Mouse (Mus musculus) hindbrain, embryonic 12.5 days (tissue): ENCODE measurements at regions not wholly inside any gene's neighbourhood (a gene's known extent, or its start where the extent isn't known, plus 50 kb on each side); places are given as distances from the start of the nearest gene placed in this dataset.

ENCODE experiments used
- ATAC-seq: fragments of 200-750 bp; cut with Nextera tagmentation; 2 replicates; pipeline ENCODE4 v1.8.0; 2017; ENCODE audit warnings: moderate TSS enrichment; ENCODE audit not compliant: low FRiP score
- H3K27ac ChIP-seq: fragments of 300-500 bp; sonication (generic); 2 replicates; pipeline ENCODE4 v1.5.1; 2016; ENCODE audit warnings: mild to moderate bottlenecking
- H3K27me3 ChIP-seq: fragments of 300-500 bp; sonication (generic); 2 replicates; pipeline ENCODE4 v1.6.1; 2016; ENCODE audit warnings: mild to moderate bottlenecking
- H3K36me3 ChIP-seq: fragments of 300-500 bp; sonication (generic); 2 replicates; pipeline ENCODE4 v1.6.1; 2016; ENCODE audit warnings: mild to moderate bottlenecking
- H3K4me1 ChIP-seq: fragments of 300-500 bp; sonication (generic); 2 replicates; pipeline ENCODE4 v1.6.1; 2016
- H3K4me2 ChIP-seq: fragments of 300-500 bp; sonication (generic); replicated peaks from 2 replicates; pipeline ENCODE4 v1.6.1; 2016; ENCODE audit warnings: mild to moderate bottlenecking
- H3K4me3 ChIP-seq: fragments of 300-500 bp; sonication (generic); 2 replicates; pipeline ENCODE4 v1.5.1; 2016; ENCODE audit warnings: mild to moderate bottlenecking
- H3K9ac ChIP-seq: fragments of 300-500 bp; sonication (generic); 2 replicates; pipeline ENCODE4 v1.6.1; 2016; ENCODE audit warnings: mild to moderate bottlenecking, moderate library complexity
- H3K9me3 ChIP-seq: fragments of 300-500 bp; sonication (generic); replicated peaks from 2 replicates; pipeline ENCODE4 v1.6.1; 2016; ENCODE audit warnings: mild to moderate bottlenecking
- WGBS: fragments of 180-500 bp; shearing (Covaris S2); methylation state at CpG from one replicate; pipeline ENCODE4 v1.1.7; 2016; 5-methylcytosine and 5-hydroxymethylcytosine counted together

GRCm38 (mm10) chr4:12750817-12751216 is 579.0 kb upstream of the Fam92a start:
- Histone ChIP-seq H3K4me3 (no peak overlapping the region), H3K9ac (no peak overlapping the region), H3K27ac (no peak overlapping the region), H3K4me2 (no peak overlapping the region), H3K4me1 (no peaks in the 10 kb centered on the region), H3K36me3 (no peaks in the 10 kb centered on the region), H3K27me3 (no peaks in the 10 kb centered on the region), H3K9me3 (no peaks in the 10 kb centered on the region)
- WGBS, result 79% methylated on average over 2 of the region's 2 CpGs
- no peak for ATAC-seq

GRCm38 (mm10) chr4:12749874-12750273 is 578.1 kb upstream of the Fam92a start:
- Histone ChIP-seq H3K36me3 (no peaks in the 10 kb centered on the region), H3K9ac (no peak overlapping the region), H3K4me3 (no peak overlapping the region), H3K4me2 (no peak overlapping the region), H3K4me1 (no peaks in the 10 kb centered on the region), H3K27me3 (no peaks in the 10 kb centered on the region), H3K27ac (no peak overlapping the region), H3K9me3 (no peaks in the 10 kb centered on the region)
- ATAC-seq, result no peak
- 100% methylated on average over 1 of the region's 1 CpGs for WGBS

DNA sequence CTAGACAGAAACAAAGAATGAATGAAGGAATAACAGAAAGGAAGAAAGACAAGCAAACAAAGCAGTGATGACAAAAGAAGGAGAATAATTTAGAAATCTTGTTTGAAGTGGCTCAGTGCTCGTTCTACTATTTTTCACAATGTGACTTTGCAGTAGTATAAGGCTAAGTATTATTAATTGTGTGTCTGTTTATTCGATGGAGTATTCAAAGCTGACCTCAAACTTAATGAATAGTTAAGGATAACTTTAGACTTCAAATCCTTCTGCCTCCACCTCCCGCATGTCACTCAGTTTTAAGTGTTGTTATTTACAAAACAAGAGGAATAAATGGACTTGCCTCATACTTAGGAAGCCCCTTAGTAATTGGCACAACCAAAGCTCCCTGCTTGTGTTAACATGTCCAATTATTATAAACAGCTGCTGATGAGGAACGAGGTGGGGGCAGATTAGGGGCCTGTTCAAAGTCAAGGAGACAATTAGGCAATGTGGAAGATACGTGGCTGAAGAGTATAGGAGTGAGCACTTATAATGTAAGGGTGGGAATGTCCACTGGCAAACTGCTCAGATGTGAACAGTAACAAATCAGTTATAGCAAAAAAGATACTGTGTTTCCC is 572.0 kb upstream of the Fam92a start:
- Histone ChIP-seq H3K27me3 (no peaks in the 10 kb centered on the region), H3K4me3 (no peak overlapping the region), H3K9ac (no peak overlapping the region), H3K27ac (no peak overlapping the region), H3K4me2 (no peak overlapping the region), H3K36me3 (no peaks in the 10 kb centered on the region), H3K9me3 (no peaks in the 10 kb centered on the region), H3K4me1 (no peaks in the 10 kb centered on the region)
- 76% methylated on average over 5 of the region's 5 CpGs for WGBS
- no peak for ATAC-seq

DNA sequence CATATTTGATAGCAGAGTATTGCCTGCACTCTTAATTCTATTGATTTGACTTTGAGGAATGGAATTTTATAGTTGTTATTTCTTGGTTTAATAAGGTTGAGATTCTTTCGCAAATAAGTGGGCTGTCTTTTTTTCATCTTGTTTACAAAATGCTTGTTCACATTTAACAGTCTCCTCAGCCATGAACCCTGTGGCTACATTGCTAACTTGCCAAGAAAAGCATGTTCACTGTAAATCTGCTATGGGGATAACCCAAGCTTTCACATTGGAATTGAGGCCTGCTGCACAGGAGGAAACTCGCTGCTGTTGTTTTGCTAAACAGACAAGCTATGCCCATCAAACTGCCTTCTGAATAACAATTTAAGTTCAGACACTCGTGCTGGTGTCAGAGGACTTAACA is 564.6 kb upstream of the Fam92a start:
- Histone ChIP-seq H3K27me3 (no peaks in the 10 kb centered on the region), H3K4me1 (no peaks in the 10 kb centered on the region), H3K36me3 (no peaks in the 10 kb centered on the region), H3K4me3 (no peak overlapping the region), H3K27ac (no peak overlapping the region), H3K4me2 (no peak overlapping the region), H3K9me3 (no peaks in the 10 kb centered on the region), H3K9ac (no peak overlapping the region)
- 71% methylated on average over 3 of the region's 3 CpGs for WGBS
- ATAC-seq, result no peak

- Histone ChIP-seq H3K9ac (no peak overlapping the region), H3K4me2 (no peak overlapping the region), H3K27me3 (no peaks in the 10 kb centered on the region), H3K4me1 (no peaks in the 10 kb centered on the region), H3K4me3 (no peak overlapping the region), H3K9me3 (no peaks in the 10 kb centered on the region), H3K27ac (no peak overlapping the region), H3K36me3 (no peaks in the 10 kb centered on the region)
- no peak for ATAC-seq
- WGBS, result 94% methylated on average over 1 of the region's 1 CpGs
These were observed 528.4 kb upstream of the Fam92a start for GRCm38 (mm10) chr4:12700189-12700588.

DNA sequence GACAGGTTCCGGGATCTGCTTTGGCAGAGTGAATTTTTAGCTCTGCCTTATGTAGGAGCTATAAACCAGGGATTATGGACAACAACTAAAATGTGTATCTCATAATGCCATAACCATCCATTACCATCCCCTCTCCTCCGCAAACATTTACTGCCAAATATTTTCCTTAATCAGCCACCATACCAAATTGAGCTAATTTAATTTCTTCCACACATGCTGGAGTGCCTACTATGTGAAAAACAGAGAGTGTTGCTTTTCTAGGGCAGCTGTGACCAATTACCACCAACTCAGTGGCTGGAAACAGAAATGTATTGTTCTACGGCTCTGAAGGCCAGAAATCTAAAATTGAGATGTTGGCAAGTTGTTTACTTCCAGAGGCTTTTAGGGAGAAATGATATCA is 506.0 kb upstream of the Fam92a start:
- H3K9me3 ChIP-seq, result no peaks in the 10 kb centered on the region
- 82% methylated on average over 3 of the region's 3 CpGs for WGBS
- H3K27ac ChIP-seq, result no peak overlapping the region
- no peaks in the 10 kb centered on the region for H3K4me1 ChIP-seq
- H3K4me2 ChIP-seq, result no peak overlapping the region
- no peaks in the 10 kb centered on the region for H3K36me3 ChIP-seq
- no peaks in the 10 kb centered on the region for H3K27me3 ChIP-seq
- no peak for ATAC-seq
- H3K9ac ChIP-seq, result no peak overlapping the region
- H3K4me3 ChIP-seq, result no peak overlapping the region

- Histone ChIP-seq H3K36me3 (no peaks in the 10 kb centered on the region), H3K27me3 (no peaks in the 10 kb centered on the region), H3K27ac (no peak overlapping the region), H3K4me2 (no peak overlapping the region), H3K9ac (no peak overlapping the region), H3K4me1 (no peaks in the 10 kb centered on the region), H3K9me3 (no peaks in the 10 kb centered on the region), H3K4me3 (no peak overlapping the region)
- ATAC-seq, result no peak
- 81% methylated on average over 7 of the region's 7 CpGs for WGBS
These were observed 499.6 kb upstream of the Fam92a start for GRCm38 (mm10) chr4:12671399-12671798.

GRCm38 (mm10) chr4:12663176-12663575 is 491.4 kb upstream of the Fam92a start:
- Histone ChIP-seq H3K4me2 (no peak overlapping the region), H3K4me3 (no peak overlapping the region), H3K9ac (no peak overlapping the region), H3K36me3 (no peaks in the 10 kb centered on the region), H3K4me1 (0 out of 2 replicates have a peak, but pooled peaks cover 4% of the 10 kb centered on the region), H3K9me3 (no peaks in the 10 kb centered on the region), H3K27me3 (no peaks in the 10 kb centered on the region), H3K27ac (no peak overlapping the region)
- no peak for ATAC-seq
- WGBS, result 20% methylated on average over 2 of the region's 2 CpGs

GRCm38 (mm10) chr4:12662683-12663082 is 490.9 kb upstream of the Fam92a start:
- Histone ChIP-seq H3K36me3 (no peaks in the 10 kb centered on the region), H3K9me3 (no peaks in the 10 kb centered on the region), H3K9ac (no peak overlapping the region), H3K4me3 (no peak overlapping the region), H3K27ac (no peak overlapping the region), H3K4me2 (no peak overlapping the region), H3K4me1 (peaks cover 7% of the 10 kb centered on the region; the same call in 1 of the 2 replicates), H3K27me3 (no peaks in the 10 kb centered on the region)
- ATAC-seq, result no peak
- WGBS, result 46% methylated on average over 1 of the region's 1 CpGs

- H3K9ac ChIP-seq, result no peak overlapping the region
- no peaks in the 10 kb centered on the region for H3K36me3 ChIP-seq
- no peaks in the 10 kb centered on the region for H3K27me3 ChIP-seq
- H3K4me3 ChIP-seq, result no peak overlapping the region
- ATAC-seq, result no peak
- peaks cover 20% of the 10 kb centered on the region for H3K4me1 ChIP-seq
- 57% methylated on average over 1 of the region's 1 CpGs for WGBS
- H3K4me2 ChIP-seq, result no peak overlapping the region
- H3K9me3 ChIP-seq, result no peaks in the 10 kb centered on the region
- no peak overlapping the region for H3K27ac ChIP-seq
These were observed 487.3 kb upstream of the Fam92a start for GRCm38 (mm10) chr4:12659084-12659483.

DNA sequence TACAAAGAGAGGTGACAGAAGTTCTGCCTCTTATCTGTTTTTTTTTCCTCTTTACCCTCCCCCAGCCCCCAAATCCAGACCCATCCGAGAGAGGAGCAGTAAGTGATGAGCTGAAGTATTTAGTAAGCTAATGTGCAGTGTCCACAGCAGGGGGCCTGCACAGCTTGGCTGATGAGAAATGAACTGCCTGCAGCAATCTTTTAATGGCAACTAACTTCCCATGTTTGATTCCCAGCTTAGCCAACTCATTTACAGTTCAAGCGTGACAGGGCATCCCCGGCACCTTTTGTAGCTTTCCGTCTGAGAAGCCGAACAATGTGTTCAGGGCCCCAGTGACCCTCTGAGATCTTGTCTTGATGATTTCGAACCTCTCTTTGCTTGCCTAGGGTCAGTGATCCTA is 486.8 kb upstream of the Fam92a start:
- H3K4me1 ChIP-seq, result peaks cover 20% of the 10 kb centered on the region
- WGBS, result 16% methylated on average over 6 of the region's 6 CpGs
- ATAC-seq, result no peak
- no peaks in the 10 kb centered on the region for H3K36me3 ChIP-seq
- H3K4me2 ChIP-seq, result no peak overlapping the region
- H3K4me3 ChIP-seq, result no peak overlapping the region
- no peak overlapping the region for H3K27ac ChIP-seq
- H3K27me3 ChIP-seq, result no peaks in the 10 kb centered on the region
- H3K9me3 ChIP-seq, result no peaks in the 10 kb centered on the region
- H3K9ac ChIP-seq, result no peak overlapping the region

DNA sequence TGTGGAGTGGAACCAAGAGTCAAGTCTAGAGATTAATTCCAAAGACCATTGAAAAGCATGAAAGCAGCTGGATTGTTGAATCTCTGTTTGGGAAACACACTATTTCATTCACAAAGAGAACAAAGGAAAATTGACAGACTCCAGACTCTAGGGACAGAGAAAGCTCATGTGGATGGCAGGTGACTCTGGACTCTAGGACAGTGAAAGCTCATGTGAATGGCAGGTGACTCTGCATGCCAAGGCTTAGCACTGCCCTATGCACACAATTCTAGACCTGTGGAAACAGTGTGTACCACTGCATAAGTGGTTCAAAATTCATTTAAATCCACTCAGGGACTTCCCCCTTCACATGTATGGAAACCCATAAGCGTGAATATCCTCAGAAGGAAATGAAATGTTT is 486.0 kb upstream of the Fam92a start:
- WGBS, result 89% methylated on average over 1 of the region's 1 CpGs
- no peaks in the 10 kb centered on the region for H3K9me3 ChIP-seq
- H3K4me1 ChIP-seq, result peaks cover 18% of the 10 kb centered on the region
- no peak overlapping the region for H3K4me3 ChIP-seq
- no peaks in the 10 kb centered on the region for H3K36me3 ChIP-seq
- H3K9ac ChIP-seq, result no peak overlapping the region
- no peak overlapping the region for H3K27ac ChIP-seq
- no peaks in the 10 kb centered on the region for H3K27me3 ChIP-seq
- no peak for ATAC-seq
- H3K4me2 ChIP-seq, result no peak overlapping the region

DNA sequence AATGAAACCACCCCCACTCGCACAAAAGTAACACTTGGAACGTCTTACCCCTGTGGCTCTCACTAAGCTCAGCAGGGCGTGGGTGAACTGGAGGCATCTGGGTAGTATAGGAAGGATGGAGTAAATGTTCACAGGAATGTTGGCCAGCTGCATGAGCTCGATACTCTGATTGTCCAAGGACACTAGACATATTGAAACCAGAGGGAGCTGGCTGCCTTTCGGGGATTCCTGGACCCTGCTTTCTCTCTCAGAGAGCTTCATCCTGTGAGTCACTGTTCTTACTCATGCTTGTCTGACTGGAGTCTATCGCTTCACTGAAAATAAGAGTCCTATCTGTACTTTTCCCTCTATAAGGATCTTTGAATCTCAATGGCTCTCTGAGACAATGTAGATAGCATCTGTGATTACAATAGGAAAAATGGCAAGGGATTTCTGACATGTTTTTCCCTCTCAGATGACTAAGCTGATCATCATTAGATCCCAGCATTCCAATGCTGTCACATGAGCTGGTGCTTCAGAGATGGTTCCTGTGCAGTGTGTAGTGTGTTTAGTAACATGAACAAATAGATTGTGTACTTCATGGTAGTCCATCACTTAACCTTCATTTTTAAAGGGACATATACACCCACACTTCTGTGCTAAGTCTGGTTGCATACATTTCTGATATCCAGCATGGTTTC is 485.2 kb upstream of the Fam92a start:
- 93% methylated on average over 6 of the region's 6 CpGs for WGBS
- Histone ChIP-seq H3K27ac (no peak overlapping the region), H3K4me2 (no peak overlapping the region), H3K36me3 (no peaks in the 10 kb centered on the region), H3K9ac (no peak overlapping the region), H3K9me3 (no peaks in the 10 kb centered on the region), H3K27me3 (no peaks in the 10 kb centered on the region), H3K4me1 (peaks cover 16% of the 10 kb centered on the region), H3K4me3 (no peak overlapping the region)
- no peak for ATAC-seq
